Mouse (Mus musculus) forebrain, embryonic 15.5 days (tissue): ENCODE results near the gene Specc1. TPM values are rescaled to one million over a fixed set of nuclear protein-coding genes. Genes with fewer than 3 reads are reported as not detected.

Source experiments
- ATAC-seq: fragments of 200-750 bp; cut with Nextera tagmentation; replicated peaks from 2 replicates; pipeline ENCODE4 v1.8.0; 2017; ENCODE audit warnings: mild to moderate bottlenecking, moderate TSS enrichment, moderate library complexity
- H3K27ac ChIP-seq: fragments of 300-500 bp; sonication (generic); replicated peaks from 2 replicates; pipeline ENCODE4 v1.5.1; 2015; ENCODE audit warnings: mild to moderate bottlenecking, inconsistent platforms
- H3K27me3 ChIP-seq: fragments of 300-500 bp; sonication (generic); 2 replicates; pipeline ENCODE4 v1.6.1; 2015; ENCODE audit warnings: inconsistent platforms
- H3K36me3 ChIP-seq: fragments of 300-500 bp; sonication (generic); 2 replicates; pipeline ENCODE4 v1.6.1; 2015; ENCODE audit warnings: mild to moderate bottlenecking, inconsistent platforms
- H3K4me1 ChIP-seq: fragments of 300-500 bp; sonication (generic); 2 replicates; pipeline ENCODE4 v1.6.1; 2015; ENCODE audit warnings: inconsistent platforms
- H3K4me2 ChIP-seq: fragments of 300-500 bp; sonication (generic); replicated peaks from 2 replicates; pipeline ENCODE4 v1.6.1; 2015; ENCODE audit warnings: mild to moderate bottlenecking, inconsistent platforms
- H3K4me3 ChIP-seq: fragments of 300-500 bp; sonication (generic); 2 replicates; pipeline ENCODE4 v1.5.1; 2015; ENCODE audit warnings: mild to moderate bottlenecking, inconsistent platforms
- H3K9ac ChIP-seq: fragments of 300-500 bp; sonication (generic); replicated peaks from 2 replicates; pipeline ENCODE4 v1.6.1; 2015; ENCODE audit warnings: mild to moderate bottlenecking, inconsistent platforms
- H3K9me3 ChIP-seq: fragments of 300-500 bp; sonication (generic); 2 replicates; pipeline ENCODE4 v1.6.1; 2016; ENCODE audit warnings: inconsistent platforms
- WGBS: fragments of 180-500 bp; shearing (Covaris S2); methylation state at CpG from one replicate; pipeline ENCODE4 v1.1.7; 2015; ENCODE audit warnings: mixed read lengths; 5-methylcytosine and 5-hydroxymethylcytosine counted together
- polyA plus RNA-seq: library from polyadenylated mRNA; unstranded; fragments of >200 nt; fragmentation: Nextera tagmentation; extraction: Ambion mirVana; gene quantifications from 2 replicates; pipeline ENCODE4 v1.2.1, GENCODE M21; 2015

Specc1 gene
- polyA plus RNA-seq, 1 experiment from 2014 or later = 11.7 TPM

GRCm38 (mm10) chr11:62070206-62070605 is 113.6 kb downstream of the Specc1 start:
- Histone ChIP-seq H3K4me2 (no peak overlapping the region), H3K27ac (no peak overlapping the region), H3K9ac (no peak overlapping the region), H3K4me3 (no peak overlapping the region), H3K9me3 (no peaks in the 10 kb centered on the region), H3K27me3 (no peaks in the 10 kb centered on the region), H3K4me1 (peaks cover 8% of the 10 kb centered on the region; the same call in 1 of the 2 replicates), H3K36me3 (no peaks in the 10 kb centered on the region)
- ATAC-seq = no peak
- WGBS = 81% methylated on average over 7 of the region's 7 CpGs

GRCm38 (mm10) chr11:62072406-62072805 is 115.8 kb downstream of the Specc1 start:
- Histone ChIP-seq H3K27me3 (no peaks in the 10 kb centered on the region), H3K4me3 (no peak overlapping the region), H3K9ac (no peak overlapping the region), H3K27ac (no peak overlapping the region), H3K9me3 (no peaks in the 10 kb centered on the region), H3K4me1 (peaks cover 8% of the 10 kb centered on the region; the same call in 1 of the 2 replicates), H3K36me3 (no peaks in the 10 kb centered on the region), H3K4me2 (no peak overlapping the region)
- no peak for ATAC-seq
- WGBS = 80% methylated on average over 3 of the region's 3 CpGs

GRCm38 (mm10) chr11:62073575-62074140 is 117.1 kb downstream of the Specc1 start:
- ATAC-seq = no peak
- Histone ChIP-seq H3K27me3 (no peaks in the 10 kb centered on the region), H3K4me1 (peaks cover 11% of the 10 kb centered on the region), H3K9me3 (no peaks in the 10 kb centered on the region), H3K4me2 (no peak overlapping the region), H3K27ac (no peak overlapping the region), H3K36me3 (no peaks in the 10 kb centered on the region), H3K4me3 (no peak overlapping the region), H3K9ac (no peak overlapping the region)
- WGBS = 88% methylated on average over 7 of the region's 7 CpGs

- Histone ChIP-seq H3K4me2 (no peak overlapping the region), H3K9me3 (no peaks in the 10 kb centered on the region), H3K4me3 (no peak overlapping the region), H3K27ac (no peak overlapping the region), H3K27me3 (no peaks in the 10 kb centered on the region), H3K36me3 (no peaks in the 10 kb centered on the region), H3K4me1 (peaks cover 10% of the 10 kb centered on the region), H3K9ac (no peak overlapping the region)
- no peak for ATAC-seq
- 92% methylated on average over 8 of the region's 8 CpGs for WGBS
Observed at GRCm38 (mm10) chr11:62074578-62074977, 118.0 kb downstream of the Specc1 start.

GRCm38 (mm10) chr11:62075071-62075470 is 118.5 kb downstream of the Specc1 start:
- Histone ChIP-seq H3K27me3 (no peaks in the 10 kb centered on the region), H3K36me3 (no peaks in the 10 kb centered on the region), H3K4me3 (no peak overlapping the region), H3K4me1 (peaks cover 5% of the 10 kb centered on the region), H3K9me3 (no peaks in the 10 kb centered on the region), H3K9ac (no peak overlapping the region), H3K27ac (no peak overlapping the region), H3K4me2 (no peak overlapping the region)
- no peak for ATAC-seq
- 90% methylated on average over 3 of the region's 3 CpGs for WGBS

GRCm38 (mm10) chr11:62075551-62075950 is 119.0 kb downstream of the Specc1 start:
- H3K4me2 ChIP-seq = no peak overlapping the region
- H3K36me3 ChIP-seq = no peaks in the 10 kb centered on the region
- H3K4me3 ChIP-seq = no peak overlapping the region
- H3K4me1 ChIP-seq = peaks cover 6% of the 10 kb centered on the region
- 98% methylated on average over 5 of the region's 5 CpGs for WGBS
- H3K9ac ChIP-seq = no peak overlapping the region
- H3K27me3 ChIP-seq = no peaks in the 10 kb centered on the region
- no peak for ATAC-seq
- H3K27ac ChIP-seq = no peak overlapping the region
- no peaks in the 10 kb centered on the region for H3K9me3 ChIP-seq

GRCm38 (mm10) chr11:62076345-62077156 is 120.0 kb downstream of the Specc1 start:
- no peaks in the 10 kb centered on the region for H3K27me3 ChIP-seq
- peak overlapping the region; percentile 75 for H3K4me3 ChIP-seq
- ATAC-seq = peak; percentile 98
- peaks cover 8% of the 10 kb centered on the region for H3K4me1 ChIP-seq
- peak overlapping the region; percentile 81 for H3K27ac ChIP-seq
- H3K4me2 ChIP-seq = peak overlapping the region; percentile 80
- WGBS = 5% methylated on average over 42 of the region's 42 CpGs
- H3K9me3 ChIP-seq = no peaks in the 10 kb centered on the region
- H3K9ac ChIP-seq = peak overlapping the region; percentile 75
- no peaks in the 10 kb centered on the region for H3K36me3 ChIP-seq

GRCm38 (mm10) chr11:62077157-62077865 is 120.7 kb downstream of the Specc1 start:
- Histone ChIP-seq H3K27me3 (no peaks in the 10 kb centered on the region), H3K4me2 (peak overlapping the region; percentile 80), H3K4me1 (peaks cover 8% of the 10 kb centered on the region), H3K36me3 (no peaks in the 10 kb centered on the region), H3K9me3 (no peaks in the 10 kb centered on the region), H3K9ac (peak overlapping the region; percentile 75), H3K27ac (peak overlapping the region; percentile 81), H3K4me3 (peak overlapping the region; percentile 75)
- under 1% methylated on average over 41 of the region's 51 CpGs for WGBS
- no peak for ATAC-seq

- Histone ChIP-seq H3K27ac (no peak overlapping the region), H3K4me2 (peak overlapping the region; percentile 80), H3K4me1 (peaks cover 8% of the 10 kb centered on the region), H3K4me3 (no peak overlapping the region), H3K9ac (no peak overlapping the region), H3K27me3 (no peaks in the 10 kb centered on the region), H3K9me3 (no peaks in the 10 kb centered on the region), H3K36me3 (no peaks in the 10 kb centered on the region)
- WGBS = 90% methylated on average over 10 of the region's 10 CpGs
- no peak for ATAC-seq
Observed at GRCm38 (mm10) chr11:62078371-62078770, 121.8 kb downstream of the Specc1 start.

GRCm38 (mm10) chr11:62079100-62079857 is 122.7 kb downstream of the Specc1 start:
- Histone ChIP-seq H3K27ac (no peak overlapping the region), H3K4me1 (peaks cover 8% of the 10 kb centered on the region), H3K9me3 (no peaks in the 10 kb centered on the region), H3K36me3 (no peaks in the 10 kb centered on the region), H3K4me2 (no peak overlapping the region), H3K27me3 (no peaks in the 10 kb centered on the region), H3K4me3 (no peak overlapping the region), H3K9ac (no peak overlapping the region)
- 88% methylated on average over 8 of the region's 8 CpGs for WGBS
- no peak for ATAC-seq

GRCm38 (mm10) chr11:62080476-62080875 is 123.9 kb downstream of the Specc1 start:
- Histone ChIP-seq H3K36me3 (no peaks in the 10 kb centered on the region), H3K9me3 (no peaks in the 10 kb centered on the region), H3K27ac (no peak overlapping the region), H3K9ac (no peak overlapping the region), H3K4me2 (no peak overlapping the region), H3K27me3 (no peaks in the 10 kb centered on the region), H3K4me3 (no peak overlapping the region), H3K4me1 (peaks cover 8% of the 10 kb centered on the region)
- no peak for ATAC-seq
- 61% methylated on average over 2 of the region's 2 CpGs for WGBS

GRCm38 (mm10) chr11:62086648-62087047 is 130.1 kb downstream of the Specc1 start:
- no peaks in the 10 kb centered on the region for H3K36me3 ChIP-seq
- no peak overlapping the region for H3K9ac ChIP-seq
- H3K27me3 ChIP-seq = no peaks in the 10 kb centered on the region
- no peak overlapping the region for H3K4me3 ChIP-seq
- WGBS = 83% methylated on average over 2 of the region's 2 CpGs
- no peaks in the 10 kb centered on the region for H3K4me1 ChIP-seq
- H3K4me2 ChIP-seq = no peak overlapping the region
- no peak for ATAC-seq
- no peak overlapping the region for H3K27ac ChIP-seq
- no peaks in the 10 kb centered on the region for H3K9me3 ChIP-seq
